Mouse (Mus musculus) limb, embryonic 15.5 days (tissue): ENCODE measurements around the gene Sf3a2. TPM values are rescaled to one million over a fixed set of nuclear protein-coding genes. Genes with fewer than 3 reads are reported as not detected.

ENCODE experiments used
- ATAC-seq: fragments of 200-750 bp; cut with Nextera tagmentation; 2 replicates; pipeline ENCODE4 v1.8.0; 2017; ENCODE audit warnings: low read depth, moderate TSS enrichment; ENCODE audit not compliant: insufficient number of reproducible peaks, low FRiP score, low TSS enrichment
- H3K27ac ChIP-seq: fragments of 300-500 bp; sonication (generic); 2 replicates; pipeline ENCODE4 v1.5.1; 2015; ENCODE audit warnings: moderate library complexity, mild to moderate bottlenecking, inconsistent platforms
- H3K27me3 ChIP-seq: fragments of 300-500 bp; sonication (generic); 2 replicates; pipeline ENCODE4 v1.6.1; 2015; ENCODE audit warnings: inconsistent platforms
- H3K36me3 ChIP-seq: fragments of 300-500 bp; sonication (generic); 2 replicates; pipeline ENCODE4 v1.6.1; 2015; ENCODE audit warnings: inconsistent platforms
- H3K4me1 ChIP-seq: fragments of 300-500 bp; sonication (generic); 2 replicates; pipeline ENCODE4 v1.6.1; 2015; ENCODE audit warnings: inconsistent platforms
- H3K4me2 ChIP-seq: fragments of 300-500 bp; sonication (generic); 2 replicates; pipeline ENCODE4 v1.6.1; 2015; ENCODE audit warnings: mild to moderate bottlenecking, inconsistent platforms
- H3K4me3 ChIP-seq: fragments of 300-500 bp; sonication (generic); 2 replicates; pipeline ENCODE4 v1.5.1; 2015; ENCODE audit warnings: mild to moderate bottlenecking, inconsistent platforms
- H3K9ac ChIP-seq: fragments of 300-500 bp; sonication (generic); 2 replicates; pipeline ENCODE4 v1.6.1; 2015; ENCODE audit warnings: inconsistent platforms
- H3K9me3 ChIP-seq: fragments of 300-500 bp; sonication (generic); 2 replicates; pipeline ENCODE4 v1.6.1; 2016; ENCODE audit warnings: inconsistent platforms
- WGBS: fragments of 180-500 bp; shearing (Covaris S2); methylation state at CpG from one replicate; pipeline ENCODE4 v1.1.7; 2015; 5-methylcytosine and 5-hydroxymethylcytosine counted together
- polyA plus RNA-seq: library from polyadenylated mRNA; unstranded; fragments of >200 nt; fragmentation: Nextera tagmentation; extraction: Ambion mirVana; gene quantifications from 2 replicates; pipeline ENCODE4 v1.2.1, GENCODE M21; 2015

The Sf3a2 gene
- polyA plus RNA-seq, 1 experiment from 2014 or later = 59.0 TPM

DNA sequence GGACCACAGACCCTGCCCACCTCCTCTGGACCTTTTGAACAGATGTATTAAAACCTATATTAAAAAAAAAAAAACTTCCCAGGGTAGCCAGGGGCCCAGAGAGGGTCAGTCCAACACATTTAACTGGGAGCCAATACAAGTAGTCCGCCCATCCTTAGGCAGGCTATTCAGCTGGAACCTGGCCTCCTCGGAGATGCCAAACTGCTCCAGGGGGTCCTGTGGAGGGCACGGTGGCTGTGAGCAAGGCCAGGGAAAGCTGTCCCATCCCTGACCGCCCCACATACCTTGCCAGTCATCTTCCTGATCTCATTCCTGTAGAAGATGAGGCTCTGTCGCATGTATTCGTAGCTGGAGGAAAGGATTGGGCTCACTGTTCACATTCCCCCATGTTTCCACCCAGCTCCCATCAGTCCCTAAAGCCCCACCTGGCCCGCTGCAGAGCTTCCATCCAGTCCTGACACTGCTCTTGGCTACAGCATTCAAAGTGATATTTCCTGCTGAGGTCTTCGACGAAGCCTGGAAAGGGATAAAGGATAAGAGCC lies 1.6 kb upstream of the Sf3a2 start:
- H3K4me3 ChIP-seq = peak overlapping the region; percentile 93
- H3K9me3 ChIP-seq = no peaks in the 10 kb centered on the region
- no peak for ATAC-seq
- H3K4me1 ChIP-seq = peaks cover 35% of the 10 kb centered on the region
- H3K27me3 ChIP-seq = no peaks in the 10 kb centered on the region
- WGBS = 84% methylated on average over 9 of the region's 9 CpGs
- peak overlapping the region; percentile 2; the same call in 1 of the 2 replicates for H3K27ac ChIP-seq
- H3K36me3 ChIP-seq = peaks cover 66% of the 10 kb centered on the region
- H3K4me2 ChIP-seq = peak overlapping the region; percentile 54
- H3K9ac ChIP-seq = 0 out of 2 replicates have a peak overlapping the region, but pooled peaks have one; percentile 5

DNA sequence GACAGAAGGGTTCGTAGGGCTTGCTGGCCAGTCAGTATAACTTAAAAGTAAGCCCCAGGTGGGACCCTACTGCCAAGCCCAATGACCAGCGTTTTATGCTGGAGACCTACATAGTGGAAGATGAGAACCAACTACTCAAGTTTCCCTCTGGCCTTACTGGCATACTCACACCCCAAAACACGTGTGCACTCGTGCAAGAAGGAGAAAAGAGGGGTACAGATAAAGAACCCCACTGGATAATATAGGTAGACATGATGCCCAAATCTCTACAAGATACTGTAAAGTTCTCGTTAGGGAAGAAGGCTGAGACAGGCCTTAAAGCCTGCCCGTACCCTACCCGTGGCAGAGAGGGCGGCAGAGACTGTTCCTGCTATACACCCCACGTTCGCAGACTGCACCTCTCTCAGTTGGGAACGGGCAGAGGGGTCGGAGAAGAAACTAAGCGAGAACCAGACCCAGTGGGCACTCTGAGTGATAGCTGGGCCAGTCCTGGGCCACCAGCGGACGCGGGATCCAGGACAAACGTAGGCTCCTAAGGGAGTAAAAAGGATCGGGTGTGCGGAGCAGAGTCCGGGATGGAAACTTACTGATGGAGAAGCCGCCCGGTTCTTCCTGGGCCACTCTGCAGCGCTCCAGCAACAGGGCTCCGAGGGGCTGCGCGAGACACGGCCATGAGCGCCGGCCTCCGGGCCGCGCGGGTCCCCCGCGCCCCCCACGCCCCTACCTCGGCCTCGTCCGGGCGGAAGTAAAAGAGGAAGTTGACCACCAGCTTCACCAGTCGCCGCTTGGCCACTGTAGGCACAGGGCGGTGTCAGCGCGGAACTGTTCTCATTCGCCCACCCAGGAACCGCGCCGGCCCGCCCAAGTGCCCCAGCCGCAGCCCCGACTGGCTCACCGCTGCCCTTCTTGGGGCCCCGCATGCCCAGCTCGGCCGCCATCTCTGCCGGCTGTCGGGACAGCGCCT lies 530 bp upstream of the Sf3a2 start:
- WGBS = 1% methylated on average over 59 of the region's 59 CpGs
- Histone ChIP-seq H3K27ac (peak overlapping the region; percentile 98), H3K4me2 (peak overlapping the region; percentile 54), H3K9ac (peak overlapping the region; percentile 98), H3K36me3 (peaks cover 66% of the 10 kb centered on the region), H3K9me3 (no peaks in the 10 kb centered on the region), H3K27me3 (no peaks in the 10 kb centered on the region), H3K4me3 (peak overlapping the region; percentile 93), H3K4me1 (peaks cover 27% of the 10 kb centered on the region)
- peak; percentile 46 for ATAC-seq

DNA sequence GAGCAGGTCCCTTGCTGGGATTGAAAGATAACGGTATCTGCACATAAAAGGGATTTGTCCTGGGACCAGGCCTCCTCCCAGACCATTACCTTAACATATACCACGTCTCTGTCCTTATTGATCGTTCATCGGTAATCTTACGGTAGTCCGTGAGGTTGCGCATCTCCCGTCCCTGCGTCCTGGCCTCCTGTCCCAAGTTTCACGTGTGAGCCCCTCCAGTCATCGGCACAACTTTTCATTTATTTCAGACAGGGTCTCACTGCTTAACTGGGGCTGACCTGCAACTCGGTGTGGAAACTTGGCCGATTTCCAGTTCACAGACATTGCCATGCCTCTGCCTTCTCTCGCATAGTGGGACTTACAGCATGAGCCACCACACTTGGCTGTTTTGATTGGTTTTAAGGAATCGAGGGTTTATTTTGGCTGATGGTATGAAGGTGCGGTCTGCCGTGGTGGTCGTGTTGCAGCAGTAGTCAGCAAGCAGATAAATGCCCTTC lies 1.1 kb downstream of the Sf3a2 start:
- WGBS = 2% methylated on average over 18 of the region's 18 CpGs
- Histone ChIP-seq H3K9me3 (no peaks in the 10 kb centered on the region), H3K4me2 (peak overlapping the region; percentile 54), H3K9ac (peak overlapping the region; percentile 98), H3K27ac (peak overlapping the region; percentile 98), H3K4me1 (peaks cover 27% of the 10 kb centered on the region), H3K4me3 (peak overlapping the region; percentile 93), H3K36me3 (peaks cover 66% of the 10 kb centered on the region), H3K27me3 (no peaks in the 10 kb centered on the region)
- no peak for ATAC-seq

DNA sequence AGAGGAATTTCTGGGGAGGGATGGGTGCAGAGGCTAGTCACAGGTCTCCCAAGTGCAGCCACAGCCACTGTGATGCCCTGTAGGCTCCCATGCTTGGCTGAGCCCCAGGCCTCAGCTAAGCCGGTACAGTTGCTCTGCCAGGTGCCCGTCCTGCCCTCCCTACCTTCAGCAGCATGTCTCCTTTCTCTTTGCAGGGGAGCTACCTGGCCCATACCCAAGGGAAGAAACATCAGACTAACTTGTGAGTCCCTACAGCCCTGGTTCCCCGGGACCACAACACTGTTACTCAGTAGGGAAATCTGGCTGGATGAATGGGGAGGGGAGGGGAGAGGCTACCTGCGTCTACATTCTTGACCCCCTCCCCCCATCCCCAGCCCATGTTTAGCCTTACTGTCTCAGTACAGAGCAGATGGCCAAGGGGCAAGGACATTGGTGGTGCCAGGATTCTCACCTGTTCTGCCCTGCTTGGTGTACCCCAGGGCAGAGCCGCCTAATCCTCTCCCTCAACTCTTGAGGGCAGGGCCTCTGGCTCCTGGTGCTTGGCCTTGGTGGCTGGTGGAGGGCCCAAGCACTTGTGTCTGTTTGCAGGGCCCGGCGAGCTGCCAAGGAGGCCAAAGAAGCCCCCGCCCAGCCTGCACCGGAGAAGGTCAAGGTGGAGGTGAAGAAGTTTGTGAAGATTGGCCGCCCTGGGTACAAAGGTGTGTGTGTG lies 4.4 kb downstream of the Sf3a2 start:
- Histone ChIP-seq H3K4me1 (peaks cover 36% of the 10 kb centered on the region), H3K9me3 (no peaks in the 10 kb centered on the region), H3K36me3 (peaks cover 53% of the 10 kb centered on the region), H3K4me2 (no peak overlapping the region), H3K27me3 (no peaks in the 10 kb centered on the region), H3K4me3 (no peak overlapping the region), H3K9ac (no peak overlapping the region), H3K27ac (no peak overlapping the region)
- ATAC-seq = no peak
- 89% methylated on average over 10 of the region's 10 CpGs for WGBS

DNA sequence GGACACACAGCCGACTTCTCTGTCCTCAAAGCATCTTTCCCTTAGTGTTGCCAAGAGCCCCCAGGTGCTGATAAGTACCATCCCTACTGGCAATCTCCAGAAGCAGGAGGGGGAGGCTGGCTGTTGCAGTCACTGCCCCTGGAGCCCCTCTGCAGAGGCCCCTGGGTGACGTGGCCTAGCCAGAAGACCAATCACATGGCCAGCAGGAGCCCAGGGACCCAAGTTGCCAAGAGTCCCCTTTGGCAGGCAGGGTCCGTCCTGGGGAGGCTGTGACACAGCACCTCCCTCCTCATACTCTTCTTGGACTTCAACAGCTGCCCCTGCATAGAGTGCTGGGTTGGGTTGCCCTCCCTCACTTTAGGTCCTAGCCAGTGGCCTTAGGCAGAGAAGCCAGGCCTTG lies 5.0 kb downstream of the Sf3a2 start:
- 83% methylated on average over 3 of the region's 3 CpGs for WGBS
- H3K27me3 ChIP-seq = peaks cover 2% of the 10 kb centered on the region
- no peaks in the 10 kb centered on the region for H3K9me3 ChIP-seq
- no peak overlapping the region for H3K27ac ChIP-seq
- peaks cover 53% of the 10 kb centered on the region for H3K36me3 ChIP-seq
- no peak overlapping the region for H3K9ac ChIP-seq
- H3K4me3 ChIP-seq = no peak overlapping the region
- peaks cover 42% of the 10 kb centered on the region for H3K4me1 ChIP-seq
- no peak overlapping the region for H3K4me2 ChIP-seq
- no peak for ATAC-seq

DNA sequence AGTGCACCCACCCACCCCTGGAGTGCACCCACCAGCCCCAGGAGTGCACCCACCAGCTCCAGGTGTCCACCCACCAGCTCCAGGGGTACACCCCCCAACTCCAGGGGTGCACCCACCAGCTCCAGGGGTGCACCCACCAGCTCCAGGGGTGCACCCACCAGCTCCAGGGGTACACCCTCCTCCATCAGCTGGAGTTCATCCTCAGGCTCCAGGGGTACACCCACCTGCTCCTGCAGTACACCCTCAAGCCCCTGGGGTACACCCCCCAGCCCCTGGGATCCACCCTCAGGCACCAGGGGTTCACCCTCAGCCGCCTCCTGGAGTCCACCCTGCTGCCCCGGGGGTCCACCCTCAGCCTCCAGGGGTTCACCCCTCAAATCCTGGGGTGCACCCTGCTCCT lies 6.3 kb downstream of the Sf3a2 start:
- Histone ChIP-seq H3K4me1 (peaks cover 55% of the 10 kb centered on the region), H3K36me3 (peaks cover 53% of the 10 kb centered on the region), H3K9ac (no peak overlapping the region)

DNA sequence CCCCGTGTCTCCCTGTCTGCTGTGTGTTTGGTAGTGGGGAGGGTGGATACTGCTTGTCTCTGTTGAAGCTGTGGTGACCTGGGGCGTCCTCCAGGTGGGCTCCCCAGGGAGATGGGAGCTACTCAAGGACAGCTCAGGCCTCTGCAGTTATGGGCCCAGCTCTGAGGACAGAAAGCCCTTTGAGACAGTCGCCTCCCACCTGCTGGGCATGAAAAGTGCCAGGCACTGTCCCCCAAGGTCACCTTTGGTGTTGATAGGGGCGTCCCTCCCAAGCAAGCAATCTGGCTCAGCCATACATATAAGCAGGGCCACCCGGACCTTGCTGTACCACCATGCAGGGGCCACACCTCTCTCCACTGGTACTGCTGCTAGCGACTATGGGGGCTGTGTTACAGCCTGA lies 6.9 kb downstream of the Sf3a2 start, which contains the start of gene Amh:
Gene Amh, plus strand, starts transcription at position 328 of the 400 bp plus-strand sequence.
- no peak within 1 kb of the TSS for H3K27ac ChIP-seq
- H3K9ac ChIP-seq = no peak within 1 kb of the TSS
- H3K27me3 ChIP-seq = peaks cover 21% of the 10 kb centered on the region
- no peak within 1 kb of the TSS for H3K4me3 ChIP-seq
- no peak within 1 kb of the TSS for H3K4me2 ChIP-seq
- peaks cover 50% of the 10 kb centered on the region for H3K4me1 ChIP-seq
- no peaks in the 10 kb centered on the region for H3K9me3 ChIP-seq
- no peak for ATAC-seq
- WGBS = 65% methylated on average over 6 of the region's 6 CpGs
- peaks cover 53% of the 10 kb centered on the region for H3K36me3 ChIP-seq

More for the DNA sequence above, 6.3 kb downstream of the Sf3a2 start:
- H3K4me3 ChIP-seq = no peak overlapping the region
- no peak overlapping the region for H3K4me2 ChIP-seq
- H3K27me3 ChIP-seq = peaks cover 16% of the 10 kb centered on the region
- no peak for ATAC-seq
- no peaks in the 10 kb centered on the region for H3K9me3 ChIP-seq
- H3K27ac ChIP-seq = no peak overlapping the region
- WGBS = 92% methylated on average over 2 of the region's 2 CpGs

DNA sequence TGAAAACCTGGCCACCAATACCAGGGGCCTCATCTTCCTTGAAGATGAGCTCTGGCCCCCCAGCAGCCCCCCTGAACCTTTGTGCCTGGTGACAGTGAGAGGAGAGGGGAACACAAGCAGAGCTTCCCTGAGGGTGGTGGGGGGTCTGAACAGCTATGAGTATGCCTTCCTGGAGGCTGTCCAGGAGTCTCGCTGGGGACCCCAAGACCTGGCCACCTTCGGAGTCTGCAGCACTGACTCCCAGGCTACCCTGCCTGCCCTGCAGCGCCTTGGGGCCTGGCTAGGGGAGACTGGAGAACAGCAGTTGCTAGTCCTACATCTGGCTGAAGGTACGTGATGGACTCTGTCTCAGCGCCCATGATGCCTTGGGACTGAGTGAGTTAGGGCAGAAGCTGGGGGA lies 7.3 kb downstream of the Sf3a2 start:
- Histone ChIP-seq H3K27ac (no peak overlapping the region), H3K27me3 (peaks cover 25% of the 10 kb centered on the region), H3K9ac (no peak overlapping the region), H3K36me3 (peaks cover 50% of the 10 kb centered on the region), H3K9me3 (no peaks in the 10 kb centered on the region), H3K4me1 (peaks cover 50% of the 10 kb centered on the region), H3K4me2 (no peak overlapping the region), H3K4me3 (no peak overlapping the region)
- no peak for ATAC-seq
- 69% methylated on average over 5 of the region's 5 CpGs for WGBS

DNA sequence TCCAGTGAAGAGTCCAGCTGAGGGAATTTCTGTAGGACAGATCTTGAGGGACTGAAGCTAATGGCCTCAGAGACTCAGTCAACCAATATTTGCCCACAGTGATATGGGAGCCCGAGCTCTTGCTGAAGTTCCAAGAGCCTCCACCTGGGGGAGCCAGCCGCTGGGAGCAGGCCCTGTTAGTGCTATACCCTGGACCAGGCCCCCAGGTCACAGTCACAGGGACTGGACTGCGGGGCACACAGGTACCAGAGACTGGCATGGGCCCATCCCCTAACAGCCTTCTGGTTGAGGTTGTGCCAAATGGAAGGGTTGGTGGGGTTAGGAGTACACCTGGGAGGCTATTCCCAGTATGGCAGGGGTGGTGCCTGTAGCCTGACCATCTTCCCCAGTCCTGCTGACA lies 7.9 kb downstream of the Sf3a2 start:
- peak; percentile 17; the same call in 1 of the 2 replicates for ATAC-seq
- H3K9ac ChIP-seq = no peak overlapping the region
- H3K9me3 ChIP-seq = no peaks in the 10 kb centered on the region
- H3K4me3 ChIP-seq = no peak overlapping the region
- H3K36me3 ChIP-seq = peaks cover 44% of the 10 kb centered on the region
- H3K4me1 ChIP-seq = peaks cover 50% of the 10 kb centered on the region
- no peak overlapping the region for H3K27ac ChIP-seq
- no peak overlapping the region for H3K4me2 ChIP-seq
- peaks cover 30% of the 10 kb centered on the region for H3K27me3 ChIP-seq
- 18% methylated on average over 3 of the region's 3 CpGs for WGBS

DNA sequence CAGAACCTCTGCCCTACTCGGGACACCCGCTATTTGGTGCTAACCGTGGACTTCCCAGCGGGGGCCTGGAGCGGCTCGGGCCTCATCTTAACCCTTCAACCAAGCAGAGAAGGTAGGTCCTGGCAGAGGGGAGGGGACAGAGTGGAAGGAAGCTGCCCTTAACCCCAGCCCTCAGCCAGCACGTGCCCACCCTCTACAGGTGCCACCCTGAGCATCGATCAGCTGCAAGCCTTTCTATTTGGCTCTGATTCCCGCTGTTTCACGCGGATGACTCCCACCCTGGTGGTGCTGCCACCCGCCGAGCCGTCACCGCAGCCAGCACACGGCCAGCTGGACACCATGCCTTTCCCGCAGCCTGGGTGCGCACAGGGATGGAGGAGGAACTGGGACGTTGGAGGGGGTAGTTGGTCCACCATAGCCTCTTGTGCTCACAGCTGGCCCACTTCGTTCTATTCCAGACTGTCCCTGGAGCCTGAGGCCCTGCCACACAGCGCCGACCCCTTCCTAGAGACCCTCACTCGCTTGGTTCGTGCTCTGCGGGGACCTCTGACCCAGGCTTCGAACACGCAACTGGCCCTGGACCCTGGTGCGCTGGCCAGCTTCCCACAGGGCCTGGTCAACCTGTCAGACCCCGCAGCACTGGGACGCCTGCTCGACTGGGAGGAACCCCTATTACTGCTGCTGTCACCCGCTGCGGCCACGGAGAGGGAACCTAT lies 8.5 kb downstream of the Sf3a2 start:
- Histone ChIP-seq H3K4me3 (peak overlapping the region; percentile 49), H3K4me2 (peak overlapping the region; percentile 95), H3K9ac (peak overlapping the region; percentile 35), H3K9me3 (no peaks in the 10 kb centered on the region), H3K27me3 (peaks cover 30% of the 10 kb centered on the region), H3K27ac (peak overlapping the region; percentile 81), H3K36me3 (peaks cover 39% of the 10 kb centered on the region), H3K4me1 (peaks cover 50% of the 10 kb centered on the region)
- 47% methylated on average over 34 of the region's 34 CpGs for WGBS
- ATAC-seq = no peak

DNA sequence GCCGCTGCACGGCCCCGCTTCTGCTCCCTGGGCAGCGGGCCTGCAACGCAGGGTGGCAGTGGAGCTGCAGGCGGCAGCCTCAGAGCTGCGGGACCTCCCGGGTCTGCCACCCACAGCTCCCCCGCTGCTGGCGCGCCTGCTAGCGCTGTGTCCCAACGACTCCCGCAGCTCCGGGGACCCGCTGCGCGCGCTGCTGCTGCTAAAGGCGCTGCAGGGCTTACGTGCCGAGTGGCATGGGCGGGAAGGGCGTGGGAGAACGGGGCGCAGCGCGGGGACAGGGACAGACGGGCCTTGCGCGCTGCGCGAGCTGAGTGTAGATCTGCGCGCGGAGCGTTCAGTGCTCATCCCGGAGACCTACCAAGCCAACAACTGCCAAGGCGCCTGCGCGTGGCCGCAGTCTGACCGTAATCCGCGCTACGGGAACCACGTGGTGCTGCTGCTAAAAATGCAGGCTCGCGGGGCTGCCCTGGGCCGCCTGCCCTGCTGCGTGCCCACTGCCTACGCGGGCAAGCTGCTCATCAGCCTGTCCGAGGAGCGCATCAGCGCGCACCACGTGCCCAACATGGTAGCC lies 9.1 kb downstream of the Sf3a2 start:
- ATAC-seq = peak; percentile 55
- 1% methylated on average over 54 of the region's 58 CpGs for WGBS

More for the DNA sequence above, 9.1 kb downstream of the Sf3a2 start:
- peak overlapping the region; percentile 81 for H3K27ac ChIP-seq
- peaks cover 30% of the 10 kb centered on the region for H3K27me3 ChIP-seq
- H3K9me3 ChIP-seq = no peaks in the 10 kb centered on the region
- peaks cover 32% of the 10 kb centered on the region for H3K36me3 ChIP-seq
- peak overlapping the region; percentile 35 for H3K9ac ChIP-seq
- peak overlapping the region; percentile 49 for H3K4me3 ChIP-seq
- H3K4me2 ChIP-seq = peak overlapping the region; percentile 95
- H3K4me1 ChIP-seq = peaks cover 50% of the 10 kb centered on the region
